Mouse (Mus musculus) gastrocnemius, adult 8-10 months (tissue): ENCODE data around the gene Pcyox1. TPM values are rescaled to one million over a fixed set of nuclear protein-coding genes. Genes with fewer than 3 reads are reported as not detected.
"Not testable (repeated sequence)": the region's sequence is repeated elsewhere in the genome, so short reads cannot be mapped to it uniquely, and the experiment has no call there.

ENCODE experiments used
- DNase-seq, 2 experiments: peaks; one replicate each; pipeline ENCODE4 v3.0.0; 2022; ENCODE audit warnings: low spot score in 2 of 2
- total RNA-seq, 4 experiments: library from RNA; stranded (reverse); gene quantifications; 2 replicates each; pipeline ENCODE4 v1.2.4; 2022

Gene Pcyox1
- total RNA-seq, 4 experiments from 2014 or later, result 49.7 to 60.0 (median 57.0) TPM

- no peak for DNase-seq
Measured at GRCm38 (mm10) chr6:86398986-86399385, 2.0 kb upstream of the Pcyox1 start.

GRCm38 (mm10) chr6:86397257-86397980 is 465 bp upstream of the Pcyox1 start:
- no peak for DNase-seq

- no peak for DNase-seq
Measured at GRCm38 (mm10) chr6:86395969-86396368, 985 bp downstream of the Pcyox1 start.

- DNase-seq, result no peak
Measured at GRCm38 (mm10) chr6:86395021-86395420, 1.9 kb downstream of the Pcyox1 start.

GRCm38 (mm10) chr6:86394078-86394720 is 2.8 kb downstream of the Pcyox1 start:
- DNase-seq, result no peak

GRCm38 (mm10) chr6:86393187-86393586 is 3.8 kb downstream of the Pcyox1 start:
- DNase-seq, result no peak

GRCm38 (mm10) chr6:86391326-86391725 is 5.6 kb downstream of the Pcyox1 start:
- DNase-seq, result no peak

GRCm38 (mm10) chr6:86388461-86388860 is 8.5 kb downstream of the Pcyox1 start:
- DNase-seq, result no peak

- no peak for DNase-seq
Measured at GRCm38 (mm10) chr6:86387313-86387712, 9.6 kb downstream of the Pcyox1 start.

- no peak for DNase-seq
Measured at GRCm38 (mm10) chr6:86385362-86386104, 11.4 kb downstream of the Pcyox1 start.

GRCm38 (mm10) chr6:86384692-86385091 is 12.3 kb downstream of the Pcyox1 start:
- no peak for DNase-seq

GRCm38 (mm10) chr6:86383370-86383769 is 13.6 kb downstream of the Pcyox1 start:
- DNase-seq, result no peak

- no peak for DNase-seq
Measured at GRCm38 (mm10) chr6:86382551-86382950, 14.4 kb downstream of the Pcyox1 start.

- not testable (repeated sequence) for DNase-seq
Measured at GRCm38 (mm10) chr6:86380112-86380511, 16.8 kb downstream of the Pcyox1 start.

GRCm38 (mm10) chr6:86378341-86378740 is 18.6 kb downstream of the Pcyox1 start:
- no peak for DNase-seq

GRCm38 (mm10) chr6:86373556-86373955 is 23.4 kb downstream of the Pcyox1 start:
- DNase-seq, result no peak

GRCm38 (mm10) chr6:86371950-86372516 is 24.9 kb downstream of the Pcyox1 start:
- DNase-seq, result no peak

GRCm38 (mm10) chr6:86371340-86371911 is 25.5 kb downstream of the Pcyox1 start:
- DNase-seq, result peak; percentile 88 to 92

- DNase-seq, result no peak
Measured at GRCm38 (mm10) chr6:86370764-86371339, 26.1 kb downstream of the Pcyox1 start, which contains the start of gene Snrpg. Snrpg (plus strand) TSS chr6:86371304.

GRCm38 (mm10) chr6:86370093-86370713 is 26.8 kb downstream of the Pcyox1 start:
- DNase-seq, result no peak

- DNase-seq, result no peak
Measured at GRCm38 (mm10) chr6:86368479-86368878, 28.5 kb downstream of the Pcyox1 start.
